Mouse (Mus musculus): Measurements from ENCODE around the gene Scnn1a.

DNA sequence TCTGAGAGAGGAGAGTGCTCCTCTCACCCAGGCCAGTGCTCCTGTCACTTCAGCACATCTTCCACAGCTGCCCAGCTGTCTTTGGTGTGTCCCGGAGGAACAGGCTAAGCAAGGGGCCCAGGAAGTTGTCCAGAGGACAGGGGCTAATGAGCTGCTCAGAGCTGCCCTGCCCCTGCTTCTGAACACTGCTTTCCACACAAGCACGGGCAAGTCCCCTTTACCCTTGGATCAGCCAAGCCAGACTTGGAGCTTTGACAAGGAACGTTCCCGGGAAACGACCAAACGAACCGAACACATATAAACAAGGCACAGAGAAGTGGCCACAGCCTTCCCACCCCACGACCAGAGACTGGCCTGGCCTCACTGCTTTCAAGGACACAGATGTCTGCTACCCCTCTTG is 23.6 kb downstream of the Scnn1a start:
- TF ChIP-seq CTCF (IDR thresholded peaks at IDR 0.05; ENCODE audit: control insufficient read depth, insufficient read depth, insufficient read length) (no peak), MAX (IDR thresholded peaks at IDR 0.05) (no peak), MYOG (IDR thresholded peaks at IDR 0.05; ENCODE audit: control insufficient read depth, extremely low read depth, insufficient read length) (no peak), MYOD1 (IDR thresholded peaks at IDR 0.05; ENCODE audit: control insufficient read depth, insufficient read length, low read depth) (no peak)

Data from C2C12 (cell line).